Mouse (Mus musculus): Measurements from ENCODE around the gene Rdh7.
"Not testable (repeated sequence)": the region's sequence is repeated elsewhere in the genome, so short reads cannot be mapped to it uniquely, and the experiment has no call there.

The Rdh7 gene

GRCm38 (mm10) chr10:127893163-127894022 lies 4.8 kb upstream of the Rdh7 start:
- not testable (repeated sequence) for DNase-seq (ENCODE audit: low spot score in 2 of 2)

GRCm38 (mm10) chr10:127891481-127891880 lies 2.9 kb upstream of the Rdh7 start:
- DNase-seq (ENCODE audit: low spot score in 2 of 2): no peak

- no peak for DNase-seq (ENCODE audit: low spot score in 2 of 2)
These were observed 1.6 kb downstream of the Rdh7 start for GRCm38 (mm10) chr10:127886971-127887370.

GRCm38 (mm10) chr10:127886551-127886950 lies 2.1 kb downstream of the Rdh7 start:
- no peak for DNase-seq (ENCODE audit: low spot score in 2 of 2)

DNA sequence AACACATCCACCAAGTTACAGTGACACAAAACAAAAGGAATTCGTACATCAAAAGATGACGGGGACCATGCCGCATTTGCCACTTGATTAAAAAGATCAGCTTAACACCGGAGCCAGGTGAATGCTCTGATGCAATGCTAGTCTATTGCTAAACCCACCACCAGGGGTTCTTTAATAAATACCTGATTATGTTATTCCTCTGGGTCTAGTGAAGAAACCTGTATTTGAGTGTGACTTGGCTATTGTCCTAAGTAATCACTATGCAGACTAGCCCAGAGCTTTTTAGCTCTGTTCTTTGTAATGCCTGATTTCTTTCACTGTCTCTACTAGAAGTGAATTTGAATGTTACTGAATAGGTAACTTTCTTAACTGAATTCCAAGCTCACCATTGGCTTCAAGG lies 7.6 kb downstream of the Rdh7 start:
- no peak for DNase-seq (ENCODE audit: low spot score in 2 of 2)

- DNase-seq (ENCODE audit: low spot score in 2 of 2): no peak
These were observed 9.4 kb downstream of the Rdh7 start for GRCm38 (mm10) chr10:127879155-127879688.

GRCm38 (mm10) chr10:127878262-127879057 lies 10.2 kb downstream of the Rdh7 start:
- no peak for DNase-seq (ENCODE audit: low spot score in 2 of 2)

DNA sequence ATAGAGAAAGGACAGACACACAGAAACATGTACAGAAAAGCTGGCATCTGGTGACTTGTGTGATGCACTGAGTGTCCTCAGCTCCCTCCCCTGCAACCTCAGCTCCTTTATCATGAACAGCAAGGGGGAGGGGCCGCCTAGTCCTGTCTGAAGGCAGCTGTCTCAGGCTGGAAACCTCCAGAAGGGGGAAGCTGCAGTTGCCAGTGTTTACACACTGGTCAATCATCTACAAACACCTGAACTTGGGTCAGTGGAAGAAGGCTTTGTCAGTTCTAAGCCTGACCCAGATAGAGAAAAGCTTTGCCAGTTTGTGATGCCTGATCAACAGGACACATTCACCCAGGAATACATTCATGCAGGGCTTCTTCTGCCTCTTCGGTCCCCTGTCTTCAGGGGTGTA lies 10.9 kb downstream of the Rdh7 start:
- DNase-seq (ENCODE audit: low spot score in 2 of 2): no peak

DNA sequence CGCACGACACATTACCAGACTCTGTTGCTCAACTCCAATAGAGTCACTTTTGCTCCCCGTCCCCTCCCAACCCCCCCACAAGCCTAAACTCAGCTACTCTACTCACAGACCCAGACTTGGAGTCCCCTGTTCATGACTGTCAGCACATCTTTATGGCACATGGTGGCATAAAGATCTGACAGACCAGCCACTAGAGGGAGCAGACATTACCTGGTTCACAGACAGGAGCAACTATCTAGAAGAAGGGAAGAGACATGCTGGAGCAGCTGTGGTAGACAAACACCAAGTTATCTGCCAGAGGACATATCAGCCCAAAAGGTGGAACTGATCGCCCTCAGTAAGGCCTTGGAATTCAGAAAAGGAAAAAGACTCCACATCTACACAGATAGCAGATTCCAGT lies 16.1 kb downstream of the Rdh7 start:
- no peak for DNase-seq (ENCODE audit: low spot score in 2 of 2)

GRCm38 (mm10) chr10:127866232-127866631 lies 22.4 kb downstream of the Rdh7 start, which contains the start of gene Rdh16f2:
Gene Rdh16f2 (plus strand): TSS chr10:127866474.
- no peak for DNase-seq (ENCODE audit: low spot score in 2 of 2)

GRCm38 (mm10) chr10:127864931-127865330 lies 23.7 kb downstream of the Rdh7 start:
- no peak for DNase-seq (ENCODE audit: low spot score in 2 of 2)

- DNase-seq (ENCODE audit: low spot score in 2 of 2): no peak
These were observed 32.2 kb downstream of the Rdh7 start for GRCm38 (mm10) chr10:127856376-127856775.

GRCm38 (mm10) chr10:127849628-127850027 lies 39.0 kb downstream of the Rdh7 start, which contains the start of gene Rdh19:
Gene Rdh19 (plus strand): TSS chr10:127849928.
- DNase-seq (ENCODE audit: low spot score in 2 of 2): no peak

GRCm38 (mm10) chr10:127848089-127848488 lies 40.5 kb downstream of the Rdh7 start:
- no peak for DNase-seq (ENCODE audit: low spot score in 2 of 2)

DNA sequence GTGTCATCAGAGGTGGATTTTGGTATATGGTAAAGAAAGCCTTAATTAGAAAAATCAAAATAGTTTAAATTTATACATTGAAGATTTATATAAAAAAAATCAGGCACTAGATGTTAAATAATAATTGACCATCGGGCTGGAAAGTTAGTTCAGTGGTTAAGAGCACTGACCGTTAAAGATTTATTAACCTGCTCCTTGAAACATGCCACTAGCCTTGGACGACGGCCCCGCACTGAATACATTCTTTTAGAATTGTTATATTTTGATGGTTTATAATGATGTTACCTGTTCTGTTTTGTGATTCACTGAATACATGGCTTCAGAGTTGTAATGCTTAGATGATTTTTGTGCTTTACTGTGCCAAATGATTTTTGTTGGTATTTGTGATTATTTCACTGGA lies 42.7 kb downstream of the Rdh7 start:
- DNase-seq (ENCODE audit: low spot score in 2 of 2): not testable (repeated sequence)

GRCm38 (mm10) chr10:127840776-127841175 lies 47.8 kb downstream of the Rdh7 start:
- no peak for DNase-seq (ENCODE audit: low spot score in 2 of 2)

DNA sequence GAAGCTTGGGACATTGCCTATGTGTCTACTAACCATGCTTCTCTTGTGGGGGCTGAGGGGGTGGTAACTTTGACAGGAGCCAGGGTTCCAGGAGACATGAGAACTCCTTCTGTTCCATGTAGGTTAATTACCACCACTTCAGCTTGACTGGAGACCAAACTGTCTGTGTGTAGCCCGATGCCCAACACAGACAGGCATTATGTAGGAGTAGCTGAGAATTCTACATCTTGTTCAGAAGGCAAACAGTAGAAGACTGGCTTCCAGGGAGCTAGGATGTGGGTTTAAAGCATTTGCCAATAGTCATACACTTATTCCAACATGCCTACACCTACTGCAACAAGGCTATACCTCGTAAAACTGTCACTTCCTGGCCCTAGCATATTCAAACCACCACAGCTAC lies 50.1 kb downstream of the Rdh7 start:
- DNase-seq (ENCODE audit: low spot score in 2 of 2): no peak

DNA sequence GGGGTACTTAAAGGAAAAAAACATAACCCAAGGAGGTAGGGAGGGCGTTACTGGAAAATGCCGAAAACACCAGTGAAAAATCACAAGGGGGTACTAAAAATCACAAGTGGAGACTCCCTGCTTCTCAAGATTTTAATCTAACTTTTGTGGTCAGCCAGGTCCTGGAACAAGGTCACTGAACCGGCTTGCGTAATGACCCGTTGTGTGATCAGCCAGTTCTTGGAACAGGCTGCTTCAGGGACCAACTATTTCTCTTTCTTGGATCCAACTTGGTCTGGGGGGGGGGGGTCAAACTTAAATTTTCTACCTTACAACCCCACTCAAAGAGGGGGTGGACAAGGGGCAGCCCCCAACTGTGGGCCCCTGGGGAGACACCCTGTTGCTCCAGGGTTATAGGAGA lies 50.8 kb downstream of the Rdh7 start:
- DNase-seq (ENCODE audit: low spot score in 2 of 2): not testable (repeated sequence)

DNA sequence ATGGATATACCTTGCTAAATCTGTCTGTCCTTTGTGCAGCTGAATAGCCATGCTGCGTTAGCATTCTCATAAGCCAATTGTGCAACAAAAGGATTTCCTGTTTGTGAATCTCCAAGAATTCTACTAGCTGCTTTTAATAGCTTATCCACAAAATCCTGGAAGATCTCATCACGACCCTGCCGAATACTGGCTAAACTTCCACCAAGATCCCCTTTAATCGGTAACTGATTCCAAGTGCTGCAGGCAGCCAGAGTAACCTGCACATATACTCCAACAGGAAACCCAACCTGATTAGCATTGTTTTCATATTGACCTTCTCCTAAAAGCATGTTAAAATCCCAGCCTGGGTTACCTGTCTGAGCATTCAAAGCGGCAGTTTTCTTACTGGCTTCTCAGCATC lies 53.3 kb downstream of the Rdh7 start:
- DNase-seq (ENCODE audit: low spot score in 2 of 2): no peak

DNA sequence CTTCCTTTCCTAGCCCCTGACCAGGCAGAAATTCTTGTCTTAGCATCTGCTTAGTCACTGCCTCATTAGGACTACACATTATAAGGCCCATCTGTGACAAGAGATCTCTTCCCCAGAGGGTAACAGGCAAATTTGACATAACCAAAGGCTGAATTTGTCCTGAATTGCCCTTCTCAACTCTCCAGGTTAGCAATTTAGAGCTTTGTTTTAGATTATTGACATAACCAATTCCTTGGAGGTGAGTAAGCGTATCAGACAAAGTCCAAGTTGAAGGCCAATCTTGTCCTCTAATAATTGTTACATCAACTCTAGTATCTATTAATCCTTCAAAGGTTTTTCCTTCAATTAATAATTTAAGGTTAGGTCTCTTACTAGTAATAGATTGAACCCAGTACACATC lies 54.4 kb downstream of the Rdh7 start:
- DNase-seq (ENCODE audit: low spot score in 2 of 2): not testable (repeated sequence)
